Mouse (Mus musculus): ENCODE measurements around the gene Zhx3.

GRCm38 (mm10) chr2:160869446-160869845 lies 3.4 kb downstream of the Zhx3 start:
- TF ChIP-seq EP300 (IDR thresholded peaks at IDR 0.05; ENCODE audit: insufficient read depth, low read depth, low read length) (no peak), POLR2A (IDR thresholded peaks at IDR 0.05; ENCODE audit: insufficient read depth, low read length) (no peak), CTCF (IDR thresholded peaks at IDR 0.05; ENCODE audit: low read depth, low read length) (no peak)
